Mouse (Mus musculus) granulocyte monocyte progenitor cell, adult 5-6 weeks (primary cell): Measurements from ENCODE around the gene Ldlrad3. TPM values are rescaled to one million over a fixed set of nuclear protein-coding genes. Genes with fewer than 3 reads are reported as not detected.

Experiments used
- ATAC-seq: replicated peaks from 2 replicates; pipeline ENCODE4 v1.8.0; 2016; ENCODE audit warnings: mild to moderate bottlenecking, moderate TSS enrichment, inconsistent platforms; ENCODE audit not compliant: poor library complexity, severe bottlenecking
- total RNA-seq, 2 experiments: library from RNA; stranded (forward) in 1 of 2; stranded (reverse) in 1 of 2; fragments of 200-712, 200-1000 nt in 1 of 2; fragments of >200 nt in 1 of 2; fragmentation: Nextera tagmentation in 1 of 2; gene quantifications; 2 replicates each; pipeline ENCODE4 v1.2.3; 2014 to 2017

Ldlrad3 gene
- total RNA-seq, 2 experiments from 2014 or later, result 25.7 to 30.3 TPM

- no peak for ATAC-seq
Observed at GRCm38 (mm10) chr2:101981211-101981610, 205.0 kb downstream of the Ldlrad3 start.

GRCm38 (mm10) chr2:101980456-101980947, 205.7 kb downstream of the Ldlrad3 start:
- no peak for ATAC-seq

GRCm38 (mm10) chr2:101978534-101979525, 207.4 kb downstream of the Ldlrad3 start:
- ATAC-seq, result no peak

GRCm38 (mm10) chr2:101976399-101977064, 209.7 kb downstream of the Ldlrad3 start:
- ATAC-seq, result no peak

- ATAC-seq, result no peak
Observed at GRCm38 (mm10) chr2:101973810-101974209, 212.4 kb downstream of the Ldlrad3 start.

GRCm38 (mm10) chr2:101967601-101968000, 218.6 kb downstream of the Ldlrad3 start:
- ATAC-seq, result no peak

- ATAC-seq, result no peak
Observed at GRCm38 (mm10) chr2:101967152-101967551, 219.0 kb downstream of the Ldlrad3 start.

GRCm38 (mm10) chr2:101966017-101966416, 220.2 kb downstream of the Ldlrad3 start:
- ATAC-seq, result no peak

- ATAC-seq, result no peak
Observed at GRCm38 (mm10) chr2:101965515-101965914, 220.7 kb downstream of the Ldlrad3 start.

GRCm38 (mm10) chr2:101963367-101963766, 222.8 kb downstream of the Ldlrad3 start:
- ATAC-seq, result no peak

GRCm38 (mm10) chr2:101962349-101962748, 223.8 kb downstream of the Ldlrad3 start:
- no peak for ATAC-seq

- no peak for ATAC-seq
Observed at GRCm38 (mm10) chr2:101961391-101961790, 224.8 kb downstream of the Ldlrad3 start.

GRCm38 (mm10) chr2:101960658-101961057, 225.5 kb downstream of the Ldlrad3 start:
- ATAC-seq, result no peak

GRCm38 (mm10) chr2:101956125-101956524, 230.1 kb downstream of the Ldlrad3 start:
- no peak for ATAC-seq

GRCm38 (mm10) chr2:101952951-101953361, 233.2 kb downstream of the Ldlrad3 start:
- no peak for ATAC-seq

- ATAC-seq, result no peak
Observed at GRCm38 (mm10) chr2:101950716-101951520, 235.3 kb downstream of the Ldlrad3 start.

- no peak for ATAC-seq
Observed at GRCm38 (mm10) chr2:101935006-101935405, 251.2 kb downstream of the Ldlrad3 start.

GRCm38 (mm10) chr2:101933301-101933700, 252.9 kb downstream of the Ldlrad3 start:
- no peak for ATAC-seq

- ATAC-seq, result no peak
Observed at GRCm38 (mm10) chr2:101932169-101932936, 253.8 kb downstream of the Ldlrad3 start.
